Mouse (Mus musculus): ENCODE data around the gene Nkain2. TPM values are rescaled to one million over a fixed set of nuclear protein-coding genes. Genes with fewer than 3 reads are reported as not detected.

Nkain2 gene
- not detected in 2 replicates for total RNA-seq (2012; rRNA removed)
- not detected in 2 replicates for total RNA-seq (2014; rRNA removed)
- polyA plus RNA-seq (2012; ENCODE audit: insufficient read length, low read depth), result not detected in 2 replicates

DNA sequence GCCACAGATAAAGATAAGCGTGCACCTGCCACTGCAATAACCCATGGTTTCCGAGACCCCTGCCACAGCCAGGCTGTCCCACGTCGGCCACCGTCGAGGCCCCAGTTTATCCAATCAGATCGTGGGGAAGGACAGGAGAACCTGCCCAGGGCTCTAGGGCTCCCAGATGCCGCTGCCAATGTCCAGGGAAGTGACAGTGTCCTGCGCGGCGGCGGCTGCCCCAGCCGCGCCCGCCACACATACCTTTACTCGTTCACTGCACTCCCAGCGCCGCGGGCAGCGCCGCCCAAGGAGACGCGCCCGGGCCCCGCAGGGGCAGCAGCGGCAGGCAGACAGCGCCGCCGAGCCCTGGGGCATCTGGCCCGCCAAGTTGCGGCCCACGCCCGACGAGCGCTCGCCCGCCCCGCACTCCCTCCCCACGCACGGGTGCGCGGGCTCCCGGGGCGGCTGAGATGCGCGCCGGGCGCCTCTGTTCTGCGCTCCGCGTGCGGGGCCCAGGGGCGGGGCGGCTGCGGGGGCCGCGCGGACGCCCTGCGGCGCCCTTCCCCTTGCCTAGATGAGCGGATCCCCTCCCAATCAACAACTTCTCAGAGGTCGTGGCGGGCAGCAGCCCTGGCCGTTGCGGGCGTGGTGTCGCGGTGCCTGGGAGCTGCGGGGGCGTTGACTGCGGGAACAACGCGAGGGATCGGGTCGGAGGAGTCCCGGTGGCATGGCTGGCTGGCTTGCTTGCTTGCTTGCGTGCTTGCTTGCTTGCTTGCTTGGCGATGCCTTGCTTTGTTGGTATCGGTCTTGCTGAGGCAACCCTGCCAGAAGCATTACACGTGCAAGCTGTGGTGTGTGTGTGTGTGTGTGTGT, at the start of gene Nkain2:
Gene Nkain2, minus strand, starts transcription at position 811 of the 855 bp plus-strand sequence.
- H3K9ac ChIP-seq (ENCODE audit: insufficient read depth, low read depth), result no peak within 1 kb of the TSS
- dilution Hi-C loops (cut with MboI; ENCODE audit: extremely low pct_ligation_motif_present, extremely low pct_unique_long_range_greater_than_20kb, low sequenced_read_pairs), result no loop called here
- in situ Hi-C loops (cut with MboI; ENCODE audit: low pct_ligation_motif_present, low pct_unique_long_range_greater_than_20kb, low sequenced_read_pairs), result no loop called here

DNA sequence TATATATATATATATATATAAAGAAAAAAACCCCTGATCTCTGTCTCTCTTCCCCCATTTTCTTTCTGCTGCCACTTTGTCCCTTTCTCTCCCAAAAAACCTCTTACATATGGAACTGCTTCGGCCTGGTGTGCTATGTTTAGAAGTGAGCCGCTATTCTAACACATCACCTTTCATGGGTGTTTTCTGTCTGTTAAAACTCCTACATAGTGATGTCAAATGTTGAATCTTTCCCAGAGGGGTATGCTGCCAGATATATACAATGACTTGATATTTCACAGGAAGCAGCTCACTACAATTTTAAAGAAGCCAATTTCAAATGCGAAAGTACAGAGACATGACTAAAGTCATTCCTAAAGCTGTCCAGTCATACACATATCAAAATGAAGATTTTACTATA, 49.6 kb upstream of the Nkain2 start:
- no peak for TF ChIP-seq NRF1 (IDR thresholded peaks at IDR 0.05; ENCODE audit: low read depth, low read length)
- TF ChIP-seq JUN (IDR thresholded peaks at IDR 0.05; ENCODE audit: insufficient read depth, low read depth, low read length), result no peak
- TF ChIP-seq TCF12 (IDR thresholded peaks at IDR 0.05; ENCODE audit: low read depth, low read length), result no peak
- TF ChIP-seq MEF2A (IDR thresholded peaks at IDR 0.05; ENCODE audit: borderline replicate concordance, low read depth, low read length), result no peak
- no peak for TF ChIP-seq POLR2AphosphoS2 (IDR thresholded peaks at IDR 0.05; ENCODE audit: low read depth, low read length)
- TF ChIP-seq USF2 (conservative IDR thresholded peaks at IDR 0.05; ENCODE audit: low read depth, low read length), result no peak
- TF ChIP-seq RAD21 (IDR thresholded peaks at IDR 0.05; ENCODE audit: low read depth, low read length), result no peak
- TF ChIP-seq KAT2A (IDR thresholded peaks at IDR 0.05; ENCODE audit: insufficient replicate concordance, low read length), result no peak
- no peak for TF ChIP-seq ZKSCAN1 (IDR thresholded peaks at IDR 0.05; ENCODE audit: borderline replicate concordance, low read depth, low read length)
- no peak for TF ChIP-seq TBP (conservative IDR thresholded peaks at IDR 0.05; ENCODE audit: low read depth, low read length)
- TF ChIP-seq MAZ (IDR thresholded peaks at IDR 0.05; ENCODE audit: low read depth, low read length), result no peak
- TF ChIP-seq USF1 (IDR thresholded peaks at IDR 0.05; ENCODE audit: low read depth, low read length), result no peak
- no peak for TF ChIP-seq SIN3A (IDR thresholded peaks at IDR 0.05; ENCODE audit: low read length)
- TF ChIP-seq CHD2 (IDR thresholded peaks at IDR 0.05; ENCODE audit: low read length), result no peak
- no peak for TF ChIP-seq PAX5 (IDR thresholded peaks at IDR 0.05; ENCODE audit: low read length)
- no peak for TF ChIP-seq EP300 (IDR thresholded peaks at IDR 0.05; ENCODE audit: low read length)
- no peak for TF ChIP-seq JUND (conservative IDR thresholded peaks at IDR 0.05; ENCODE audit: low read depth, low read length)
- no peak for TF ChIP-seq SMC3 (IDR thresholded peaks at IDR 0.05; ENCODE audit: low read depth, low read length)
- no peak for TF ChIP-seq MAX (IDR thresholded peaks at IDR 0.05; ENCODE audit: low read length)
- TF ChIP-seq MYC (IDR thresholded peaks at IDR 0.05; ENCODE audit: low read depth, low read length), result no peak
- H3K4me3 ChIP-seq (replicated peaks in 1 of 3; ENCODE audit: low read depth in 2 of 3, low read length in 2 of 3, poor library complexity in 1 of 3), result no peak overlapping the region
- dilution Hi-C loops (cut with MboI; ENCODE audit: extremely low pct_ligation_motif_present, extremely low pct_unique_long_range_greater_than_20kb, low sequenced_read_pairs) (no loop called here), in situ Hi-C loops (cut with MboI; ENCODE audit: low pct_ligation_motif_present, low pct_unique_long_range_greater_than_20kb, low sequenced_read_pairs) (no loop called here)
- H3K4me2 ChIP-seq (ENCODE audit: insufficient read depth, low read depth, poor library complexity, severe bottlenecking), result no peak overlapping the region
- no peaks in the 10 kb centered on the region for H3K79me2 ChIP-seq (replicated peaks; ENCODE audit: control insufficient read depth, extremely low read depth, insufficient read depth, poor library complexity, severe bottlenecking)
- no peak overlapping the region for H3K27ac ChIP-seq (ENCODE audit: insufficient read depth, low read depth)
- peaks cover 24% of the 10 kb centered on the region for H3K9me3 ChIP-seq (replicated peaks; ENCODE audit: low read length)
- H3K27me3 ChIP-seq (replicated peaks), result no peaks in the 10 kb centered on the region
- no peak overlapping the region for H3K9ac ChIP-seq (ENCODE audit: insufficient read depth, low read depth)
- no peak for DNase-seq (ENCODE audit: extremely low read depth)
- H3K4me1 ChIP-seq (ENCODE audit: control insufficient read depth in 1 of 2, insufficient read depth in 2 of 2), result no peaks in the 10 kb centered on the region
- H3K36me3 ChIP-seq (replicated peaks in 1 of 2; ENCODE audit: control insufficient read depth in 1 of 2, insufficient read depth in 1 of 2, low read length in 1 of 2), result no peaks in the 10 kb centered on the region

More for the DNA sequence above, at the start of gene Nkain2:
- Histone ChIP-seq H3K27ac (ENCODE audit: insufficient read depth, low read depth) (no peak within 1 kb of the TSS), H3K9me3 (replicated peaks; ENCODE audit: low read length) (peaks cover 26% of the 10 kb centered on the region), H3K4me1 (ENCODE audit: control insufficient read depth in 1 of 2, insufficient read depth in 2 of 2) (no peaks in the 10 kb centered on the region), H3K36me3 (replicated peaks in 1 of 2; ENCODE audit: control insufficient read depth in 1 of 2, insufficient read depth in 1 of 2, low read length in 1 of 2) (no peaks in the 10 kb centered on the region), H3K79me2 (replicated peaks; ENCODE audit: control insufficient read depth, extremely low read depth, insufficient read depth, poor library complexity, severe bottlenecking) (no peaks in the 10 kb centered on the region), H3K4me2 (ENCODE audit: insufficient read depth, low read depth, poor library complexity, severe bottlenecking) (no peak within 1 kb of the TSS), H3K4me3 (replicated peaks in 1 of 3; ENCODE audit: low read depth in 2 of 3, low read length in 2 of 3, poor library complexity in 1 of 3) (no peak within 1 kb of the TSS), H3K27me3 (replicated peaks) (no peaks in the 10 kb centered on the region)
- no peak for DNase-seq (ENCODE audit: extremely low read depth)
- TF ChIP-seq E2F4 (IDR thresholded peaks at IDR 0.05; ENCODE audit: insufficient replicate concordance, low read depth, low read length) (no peak), USF1 (IDR thresholded peaks at IDR 0.05; ENCODE audit: low read depth, low read length) (no peak), BHLHE40 (IDR thresholded peaks at IDR 0.05; ENCODE audit: low read depth, low read length) (no peak), UBTF (IDR thresholded peaks at IDR 0.05; ENCODE audit: low read depth, low read length) (no peak), IRF4 (IDR thresholded peaks at IDR 0.05; ENCODE audit: low read depth, low read length) (no peak)

Measured in CH12.LX (cell line).